Mouse (Mus musculus) 3134 (cell line): ENCODE data around the gene Gm20683.
"Not testable (repeated sequence)": the region's sequence is repeated elsewhere in the genome, so short reads cannot be mapped to it uniquely, and the experiment has no call there.

Source experiments
- DNase-seq: peaks from one replicate; pipeline ENCODE4 v3.0.0-alpha.2; 2011; ENCODE audit warnings: low spot score; ENCODE audit not compliant: insufficient read length; ENCODE audit errors: extremely low read depth

Gene Gm20683

DNA sequence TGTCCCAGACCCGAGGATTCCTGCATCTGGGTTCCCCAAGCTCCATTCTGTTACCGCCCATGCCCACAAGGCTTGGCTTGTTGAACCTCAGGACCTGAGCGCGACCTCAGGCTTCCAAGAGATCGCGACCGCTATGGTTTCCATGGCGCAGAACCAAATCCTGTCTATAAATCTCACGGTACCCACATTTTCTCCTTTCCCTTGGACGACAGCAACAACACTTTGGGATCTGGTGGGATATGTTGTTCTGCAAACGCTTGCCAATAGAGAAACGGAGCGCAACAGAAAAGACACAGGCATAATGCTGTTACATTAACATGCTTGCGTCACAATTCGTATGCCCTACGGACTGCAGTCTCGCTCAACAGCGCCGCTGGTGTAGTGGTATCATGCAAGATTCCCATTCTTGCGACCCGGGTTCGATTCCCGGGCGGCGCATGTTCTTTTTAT lies 33.2 kb upstream of the Gm20683 start, which contains the start of gene Mettl26:
Gene Mettl26 (plus strand): TSS at position 354 of the 450 bp plus-strand sequence.
- DNase-seq: no peak

DNA sequence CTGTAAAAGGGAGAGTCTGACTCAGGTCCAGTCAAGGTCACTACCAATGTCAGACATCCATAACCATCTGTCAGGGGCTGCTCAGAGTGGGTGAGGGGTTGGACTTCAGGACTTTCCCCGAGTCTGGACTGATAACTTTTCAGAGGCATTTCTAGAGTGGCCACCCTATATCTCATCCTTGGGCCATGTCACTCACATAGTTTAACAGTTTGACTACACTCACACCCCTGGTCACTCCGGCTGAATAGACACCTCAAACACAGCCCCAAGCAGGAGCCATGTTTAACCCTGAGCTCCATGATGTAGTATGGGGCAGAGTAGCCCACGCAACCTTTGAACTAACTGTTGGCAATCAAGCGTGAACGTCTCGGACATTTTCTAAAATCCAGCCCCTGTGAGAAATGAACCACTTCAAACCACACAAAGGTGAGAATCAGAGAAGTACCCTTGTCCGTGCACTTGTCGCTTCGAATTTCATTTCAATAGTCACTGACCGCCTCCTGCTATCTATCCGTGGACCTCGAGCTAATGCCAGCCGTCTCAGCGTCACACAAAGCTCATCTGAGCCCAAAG lies 32.7 kb upstream of the Gm20683 start:
- no peak for DNase-seq

GRCm38 (mm10) chr17:25873405-25874147 lies 32.0 kb upstream of the Gm20683 start:
- no peak for DNase-seq

DNA sequence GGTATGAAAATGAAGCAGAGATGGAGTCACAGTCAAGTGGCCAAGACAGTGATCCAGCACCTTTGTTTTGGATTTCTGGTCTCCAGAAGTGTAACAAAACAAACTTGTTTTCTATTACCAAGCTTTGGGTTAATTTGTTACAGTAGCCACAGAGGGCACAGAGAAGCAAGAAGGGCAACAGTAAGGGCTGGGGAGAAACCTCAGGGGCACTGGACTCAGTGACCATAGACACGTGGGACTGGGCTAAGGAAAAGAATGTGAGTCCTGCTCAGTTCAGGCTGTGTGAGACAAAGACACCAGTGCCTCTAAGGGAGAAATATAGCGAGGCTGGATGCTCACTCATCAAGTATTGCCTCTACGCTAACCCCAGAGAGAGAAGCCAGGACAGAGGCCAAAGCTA lies 31.1 kb upstream of the Gm20683 start:
- DNase-seq: no peak

DNA sequence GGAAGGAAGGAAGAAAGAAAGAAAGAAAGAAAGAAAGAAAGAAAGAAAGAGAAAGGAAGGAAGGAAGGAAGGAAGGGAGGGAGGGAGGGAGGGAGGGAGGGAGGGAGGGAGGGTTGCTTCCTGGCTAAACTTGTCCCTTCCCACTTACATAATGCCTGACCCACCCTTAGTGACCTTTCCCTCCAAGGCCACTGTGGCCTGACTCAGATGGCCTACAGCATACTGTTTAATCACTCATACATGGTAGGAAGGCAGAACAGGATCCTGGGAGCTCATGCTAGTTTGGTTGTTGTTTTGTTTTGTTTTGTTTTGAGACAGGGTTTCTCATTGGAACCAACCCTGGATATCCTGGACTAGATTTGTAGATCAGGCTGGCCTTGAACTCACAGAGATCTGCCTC lies 30.0 kb upstream of the Gm20683 start:
- not testable (repeated sequence) for DNase-seq

DNA sequence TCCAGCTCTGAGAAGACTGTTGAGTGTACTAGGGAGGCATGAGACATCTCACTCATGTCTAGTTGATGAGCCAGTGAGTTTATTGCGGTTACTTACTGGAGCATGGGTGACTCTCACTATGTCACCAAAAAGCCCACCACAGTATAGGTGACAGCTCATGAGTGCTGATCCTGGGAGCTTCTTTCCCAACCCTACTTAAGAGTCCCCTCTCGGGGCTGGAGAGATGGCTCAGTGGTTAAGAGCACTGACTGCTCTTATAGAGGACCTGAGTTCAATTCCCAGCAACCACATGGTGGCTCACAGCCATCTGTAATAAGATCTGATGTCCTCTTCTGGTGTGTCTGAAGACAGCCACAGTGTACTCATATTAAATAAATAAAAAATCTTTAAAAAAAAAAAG lies 28.4 kb upstream of the Gm20683 start:
- no peak for DNase-seq

DNA sequence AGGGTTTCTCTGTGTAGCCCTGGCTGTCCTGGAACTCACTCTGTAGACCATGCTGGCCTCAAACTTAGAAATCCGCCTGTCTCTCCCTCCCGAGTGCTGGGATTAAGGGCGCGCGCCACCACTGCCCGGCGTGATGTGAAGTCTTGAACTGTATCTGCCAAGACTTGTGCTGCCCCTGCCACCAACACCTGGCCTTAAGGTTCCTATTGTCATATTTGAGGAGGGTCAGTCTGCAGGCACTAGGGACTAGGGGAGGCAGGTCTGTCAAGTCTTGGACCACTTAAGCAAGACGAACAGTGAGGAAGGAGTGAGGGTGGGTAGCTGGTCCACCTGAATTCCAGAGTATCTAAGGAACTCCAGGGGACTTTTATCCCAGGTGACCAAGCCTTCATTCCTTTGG lies 27.9 kb upstream of the Gm20683 start:
- no peak for DNase-seq

DNA sequence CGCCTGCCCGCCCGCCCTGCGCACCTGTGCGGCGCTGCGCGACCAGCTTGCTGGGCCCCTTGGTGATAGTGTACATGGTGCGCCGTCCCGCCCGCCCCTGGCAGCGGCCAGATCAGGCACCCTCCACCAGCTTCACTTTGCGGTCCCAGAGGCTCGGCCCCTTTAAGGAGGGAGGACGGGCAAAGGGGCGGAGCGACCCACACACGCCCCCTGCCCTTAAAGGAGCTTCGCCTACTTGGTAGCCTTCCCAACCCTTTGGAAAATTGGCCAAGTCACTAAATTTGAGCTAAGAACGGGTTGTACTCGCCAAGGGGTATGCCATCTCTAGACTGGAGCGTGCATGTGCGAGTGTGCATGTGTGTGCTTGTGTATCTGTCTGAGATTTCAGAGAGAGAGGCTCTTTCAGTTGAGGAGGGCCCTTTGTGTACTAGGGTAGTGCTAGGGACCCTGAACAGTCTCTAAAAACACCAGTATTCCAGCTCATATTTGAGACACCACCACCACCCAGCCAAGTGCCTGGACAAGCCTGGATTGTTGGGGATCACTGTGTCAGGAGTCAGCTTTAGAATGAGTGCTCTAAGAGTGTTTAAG lies 27.1 kb upstream of the Gm20683 start, which contains the start of gene Mcrip2:
Gene Mcrip2 (minus strand): TSS at position 164 of the 591 bp plus-strand sequence.
- DNase-seq: peak; percentile 87

DNA sequence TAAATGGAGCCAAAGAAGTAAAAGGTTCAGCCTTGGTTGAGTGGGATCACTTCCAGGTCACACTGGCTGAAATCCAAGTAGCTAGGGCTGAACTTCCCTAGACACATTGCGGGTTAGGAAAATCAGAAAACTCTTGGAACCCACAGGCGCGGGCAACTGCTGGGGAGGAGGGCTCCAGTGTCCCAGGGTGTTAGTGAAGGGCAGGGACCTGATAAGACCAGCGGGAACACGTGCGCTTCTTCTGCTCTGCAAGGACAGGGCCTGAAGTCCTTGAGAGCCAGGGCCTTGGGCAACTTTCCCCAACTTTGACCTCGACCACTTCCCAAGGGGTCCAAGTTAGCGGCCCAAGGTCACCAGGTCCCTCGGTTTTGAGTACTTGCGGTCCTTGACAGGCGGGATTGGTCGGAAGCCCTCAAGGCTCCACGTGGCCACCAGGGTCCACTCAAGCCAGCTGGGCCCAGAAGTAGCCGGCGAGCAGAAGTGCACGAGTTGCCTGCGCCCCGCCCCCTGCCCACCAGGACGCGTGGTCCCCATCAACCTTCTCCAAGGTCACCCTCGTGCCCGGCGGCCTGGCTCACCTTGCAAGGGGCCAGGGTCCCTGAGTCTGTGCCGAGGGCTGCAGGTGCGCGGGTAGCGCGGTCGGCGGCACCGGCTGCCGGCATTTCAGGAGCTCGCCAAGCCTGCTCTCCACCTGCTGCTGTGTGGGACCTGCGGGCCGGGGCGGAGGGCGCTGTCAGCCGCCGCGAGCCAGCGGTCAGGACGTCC lies 26.5 kb upstream of the Gm20683 start:
- peak; percentile 84 for DNase-seq

DNA sequence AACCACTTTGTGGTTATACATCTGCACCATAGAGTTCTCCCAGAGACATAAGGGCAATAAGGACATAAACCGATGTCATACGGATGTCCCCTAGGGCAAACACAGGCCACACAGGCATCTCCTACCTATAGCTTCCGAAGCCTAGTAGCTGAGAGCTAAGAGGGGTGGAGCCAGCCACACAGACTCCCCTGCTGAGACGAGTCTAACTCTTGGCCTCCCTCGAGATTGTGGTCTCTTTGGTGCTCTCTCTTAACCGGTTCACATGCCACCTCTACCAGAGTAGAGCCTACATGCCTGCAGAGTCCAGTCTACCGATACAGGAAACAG lies 25.9 kb upstream of the Gm20683 start:
- DNase-seq: no peak

- no peak for DNase-seq
These were observed 24.6 kb upstream of the Gm20683 start for GRCm38 (mm10) chr17:25866172-25866571.

DNA sequence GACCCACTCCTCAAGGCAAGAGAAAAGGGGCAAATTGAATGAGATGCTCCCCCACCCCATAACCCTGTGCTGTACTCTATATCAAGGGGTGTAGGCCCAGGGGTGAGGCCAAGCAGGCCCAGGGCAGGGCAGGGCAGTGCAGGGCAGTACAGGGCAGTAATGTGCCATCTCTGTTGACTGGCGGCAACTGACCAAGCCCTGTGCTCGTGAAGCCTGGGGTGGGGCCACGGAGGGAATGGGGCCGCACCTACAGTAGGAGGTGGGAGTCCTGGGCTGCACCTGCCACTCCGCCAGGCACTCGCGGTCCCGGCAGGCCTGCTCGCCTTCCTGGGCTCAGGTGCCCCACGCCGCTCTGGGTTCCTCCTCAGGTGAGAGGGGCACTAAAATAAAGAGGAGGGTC lies 23.7 kb upstream of the Gm20683 start:
- no peak for DNase-seq

DNA sequence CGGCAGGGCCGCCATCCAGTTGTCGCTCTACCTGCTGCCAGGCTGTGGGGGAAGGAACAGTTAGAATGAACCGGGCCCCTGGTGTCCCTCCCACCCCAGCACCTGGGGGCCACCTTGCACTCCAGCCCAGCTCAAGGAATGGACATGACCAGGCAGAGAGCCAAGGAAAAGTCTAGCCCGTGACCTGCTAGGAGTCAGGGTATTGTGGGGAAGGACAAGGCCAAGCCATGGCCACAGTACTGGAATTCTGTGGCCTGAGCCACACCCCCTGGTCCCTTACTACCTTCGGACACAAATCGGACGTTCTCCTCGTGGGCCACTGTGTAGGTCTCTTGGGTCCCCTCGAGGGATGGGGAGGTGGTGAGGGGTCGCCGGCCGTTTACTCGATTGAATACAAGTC lies 22.7 kb upstream of the Gm20683 start:
- DNase-seq: no peak

GRCm38 (mm10) chr17:25863681-25864080 lies 22.1 kb upstream of the Gm20683 start:
- no peak for DNase-seq

DNA sequence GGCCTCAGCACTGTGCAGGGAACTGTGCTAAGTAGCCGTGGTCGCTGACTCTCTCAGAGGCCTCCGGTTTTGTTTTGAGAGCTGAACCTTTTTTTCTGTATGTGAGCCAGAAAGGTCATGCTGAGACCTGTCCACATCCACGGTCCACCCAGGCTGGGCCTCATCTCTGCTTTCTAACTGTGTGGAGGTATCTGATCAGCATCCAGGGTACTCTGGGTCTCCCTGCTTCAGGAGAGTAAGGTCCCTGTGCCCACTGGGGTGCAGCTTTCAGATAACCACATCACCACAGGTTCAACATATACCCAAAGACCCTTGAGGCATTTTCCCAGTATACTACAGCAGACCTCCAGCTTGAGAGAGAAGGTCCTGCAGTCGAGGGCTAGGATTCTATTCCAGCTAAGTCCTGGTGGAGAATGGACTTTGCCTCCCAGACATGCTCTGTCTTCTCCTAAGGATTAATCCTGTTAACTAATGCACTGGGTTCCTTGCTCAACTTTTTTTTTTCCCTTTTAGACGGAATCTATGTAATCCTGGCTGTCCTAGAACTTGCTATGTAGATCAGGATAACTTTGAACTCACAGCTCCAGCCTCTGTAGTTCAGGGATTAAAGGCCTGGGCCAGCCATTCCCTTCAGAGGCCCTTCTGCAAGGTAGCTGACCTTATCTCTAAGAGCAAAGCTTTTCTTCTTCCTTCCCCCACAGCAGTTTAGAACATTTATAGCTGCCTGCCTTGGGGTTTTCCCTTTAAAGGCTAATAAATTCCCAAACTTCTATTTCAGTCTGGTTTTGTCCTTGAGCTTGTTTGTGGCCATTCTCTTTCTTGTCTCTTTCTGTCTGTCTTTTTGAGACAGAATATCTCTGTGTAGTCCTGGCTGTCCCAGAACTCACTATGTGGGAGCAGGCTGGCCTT lies 20.4 kb upstream of the Gm20683 start:
- no peak for DNase-seq

DNA sequence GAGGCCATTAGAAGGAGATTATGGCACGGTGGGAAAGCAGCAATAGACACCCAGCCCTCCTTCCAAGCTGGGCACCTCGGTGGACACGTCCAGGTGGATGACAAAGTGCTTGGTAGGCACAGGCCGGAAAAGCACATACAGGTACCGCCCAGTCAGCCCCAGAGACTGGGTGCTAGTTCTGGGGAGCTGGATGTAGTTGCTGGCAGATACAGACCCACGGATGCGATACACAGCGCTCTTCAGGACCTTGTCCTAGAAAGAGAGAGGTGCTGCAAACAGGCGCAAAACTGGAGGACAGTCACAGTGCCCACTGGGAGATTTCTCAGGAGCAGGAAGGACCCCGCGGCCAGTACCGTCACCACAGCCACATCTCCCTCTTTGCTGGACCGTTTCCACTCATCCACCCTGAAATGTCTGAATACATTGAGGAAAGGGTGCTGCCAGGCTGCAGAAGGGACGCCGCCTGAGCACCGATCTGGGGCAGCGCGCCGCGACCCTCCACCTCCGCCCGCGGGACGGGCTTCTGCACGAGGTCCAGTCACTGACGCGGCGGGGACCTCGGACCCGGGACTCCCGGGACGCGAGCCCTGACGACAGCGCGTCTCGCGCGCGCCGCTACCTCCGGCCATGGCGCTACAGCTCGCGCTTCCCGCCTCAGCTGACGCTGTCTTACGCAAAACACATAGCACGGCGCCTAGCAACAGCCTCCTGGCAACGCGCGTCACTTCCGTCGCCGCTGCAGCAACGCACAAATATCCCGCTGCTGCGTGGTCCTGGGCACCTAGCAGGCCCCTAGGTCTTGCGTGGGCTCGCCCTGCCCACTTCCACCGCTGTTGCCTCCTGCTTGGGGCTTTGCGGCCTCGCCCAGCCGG lies 19.5 kb upstream of the Gm20683 start, which contains the start of gene Wdr90:
Gene Wdr90 (minus strand): TSS at position 670 of the 872 bp plus-strand sequence.
- peak; percentile 97 for DNase-seq

GRCm38 (mm10) chr17:25860229-25860628 lies 18.7 kb upstream of the Gm20683 start:
- DNase-seq: no peak

DNA sequence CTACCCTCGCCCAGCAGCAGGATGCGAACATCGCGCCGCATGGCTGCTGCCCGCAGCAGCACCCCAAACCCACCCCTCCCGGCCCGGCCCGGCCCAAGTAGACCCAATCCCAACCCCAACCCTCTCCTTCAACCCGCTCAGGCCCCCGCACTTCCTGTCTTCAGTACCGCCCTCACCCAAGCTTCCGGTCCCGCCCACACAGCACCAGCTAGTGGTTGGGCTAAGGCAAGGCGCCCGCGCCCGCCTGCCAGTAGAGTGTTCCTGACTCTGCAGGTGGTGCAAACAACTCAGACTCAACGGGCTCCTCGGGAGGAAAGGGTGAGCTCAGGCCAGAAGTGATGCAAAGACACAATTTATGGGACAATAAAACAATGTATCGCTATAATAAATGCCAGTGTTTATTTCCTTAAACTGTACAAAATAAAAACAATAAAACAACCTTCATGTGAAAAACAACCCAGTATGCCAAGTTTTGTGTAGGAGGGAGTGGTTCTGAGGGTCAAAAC lies 2.9 kb upstream of the Gm20683 start, which contains the start of gene Rhot2:
Gene Rhot2 (minus strand): TSS at position 456 of the 506 bp plus-strand sequence.
- peak; percentile 89 for DNase-seq
